Mouse (Mus musculus) liver, embryonic 14.5 days (tissue): ENCODE results near the gene Smtnl2. TPM values are rescaled to one million over a fixed set of nuclear protein-coding genes. Genes with fewer than 3 reads are reported as not detected.

Experiments used
- ATAC-seq: fragments of 200-750 bp; cut with Nextera tagmentation; 2 replicates; pipeline ENCODE4 v1.8.0; 2017; ENCODE audit warnings: moderate number of reproducible peaks, mild to moderate bottlenecking, moderate library complexity; ENCODE audit not compliant: insufficient read depth
- DNase-seq, 3 experiments: peaks; one replicate each; pipeline ENCODE4 v3.0.0-alpha.2; 2012 to 2013; ENCODE audit warnings: low read depth in 3 of 3, low spot score in 3 of 3
- H3K27ac ChIP-seq: fragments of 300-500 bp; sonication (generic); 2 replicates; pipeline ENCODE4 v1.5.1; 2014; ENCODE audit warnings: moderate library complexity, mild to moderate bottlenecking, control low read depth, inconsistent platforms
- H3K27me3 ChIP-seq: fragments of 300-500 bp; sonication (generic); 2 replicates; pipeline ENCODE4 v1.6.1; 2014; ENCODE audit warnings: mild to moderate bottlenecking, low read length, moderate library complexity; ENCODE audit not compliant: control insufficient read depth, insufficient read depth
- H3K36me3 ChIP-seq: fragments of 300-500 bp; sonication (generic); replicated peaks from 2 replicates; pipeline ENCODE4 v1.6.1; 2014; ENCODE audit warnings: low read depth; ENCODE audit not compliant: control insufficient read depth, insufficient read depth
- H3K4me1 ChIP-seq, 2 experiments: fragments of 200-500 bp in 1 of 2; fragments of 300-500 bp in 1 of 2; sonication (generic) in 1 of 2; replicated peaks; 2 replicates each; pipeline ENCODE4 v1.6.1; 2012 to 2014; ENCODE audit warnings: antibody characterized with exemption in 1 of 2, inconsistent platforms in 1 of 2, low read length in 1 of 2; ENCODE audit not compliant: control insufficient read depth in 2 of 2, insufficient read depth in 2 of 2
- H3K4me2 ChIP-seq: fragments of 300-500 bp; sonication (generic); 2 replicates; pipeline ENCODE4 v1.6.1; 2014; ENCODE audit warnings: low read depth, mild to moderate bottlenecking, control low read depth, moderate library complexity
- H3K4me3 ChIP-seq, 2 experiments: fragments of 200-500 bp in 1 of 2; fragments of 300-500 bp in 1 of 2; sonication (generic) in 1 of 2; 2 replicates each; pipeline ENCODE4 v1.5.1; 2012 to 2014; ENCODE audit warnings: low read depth in 2 of 2, low read length in 2 of 2, mild to moderate bottlenecking in 2 of 2, control low read depth in 1 of 2, inconsistent platforms in 1 of 2, moderate library complexity in 1 of 2; ENCODE audit not compliant: insufficient read depth in 1 of 2
- H3K9ac ChIP-seq: fragments of 300-500 bp; sonication (generic); replicated peaks from 2 replicates; pipeline ENCODE4 v1.6.1; 2014; ENCODE audit warnings: mild to moderate bottlenecking, control low read depth, moderate library complexity
- H3K9me3 ChIP-seq: fragments of 300-500 bp; sonication (generic); 2 replicates; pipeline ENCODE4 v1.6.1; 2016; ENCODE audit warnings: low read length, mixed read lengths; ENCODE audit not compliant: control insufficient read depth
- CTCF ChIP-seq: IDR thresholded peaks from 2 replicates; pipeline ENCODE4 v1.5.1; 2016; ENCODE audit warnings: antibody characterized with exemption, low read depth, control low read depth
- EP300 ChIP-seq: IDR thresholded peaks from 2 replicates; pipeline ENCODE4 v1.6.1; 2016; ENCODE audit warnings: antibody characterized with exemption, low read depth
- WGBS: fragments of 180-500 bp; shearing (Covaris S2); extraction: QIAGEN DNeasy Blood & Tissue Kit; methylation state at CpG from one replicate; pipeline ENCODE4 v1.1.7; 2014; ENCODE audit not compliant: insufficient replicate concordance; 5-methylcytosine and 5-hydroxymethylcytosine counted together
- polyA plus RNA-seq, 2 experiments: library from polyadenylated mRNA; depleted of rRNA in 1 of 2; stranded (reverse) in 1 of 2; unstranded in 1 of 2; fragments of >200 nt; fragmentation: Nextera tagmentation in 1 of 2; extraction: Ambion mirVana in 1 of 2; gene quantifications; 2 replicates each; pipeline versions ENCODE4 v1.2.1 to v1.2.3; 2012 to 2014

Smtnl2 gene
- polyA plus RNA-seq, 2 experiments: 0.86 to 1.3 TPM

GRCm38 (mm10) chr11:72376562-72376961, 35.0 kb downstream of the Smtnl2 start:
- WGBS: 50% methylated on average over 2 of the region's 2 CpGs
- Histone ChIP-seq H3K4me1 (no peaks in the 10 kb centered on the region), H3K27ac (no peak overlapping the region), H3K36me3 (no peaks in the 10 kb centered on the region), H3K27me3 (no peaks in the 10 kb centered on the region), H3K9ac (no peak overlapping the region), H3K9me3 (no peaks in the 10 kb centered on the region), H3K4me3 (no peak overlapping the region), H3K4me2 (no peak overlapping the region)
- no peak for DNase-seq
- TF ChIP-seq EP300: no peak
- TF ChIP-seq CTCF: no peak
- no peak for ATAC-seq

- DNase-seq: no peak
- H3K27me3 ChIP-seq: no peaks in the 10 kb centered on the region; the same call in 1 of the 2 replicates
- H3K9ac ChIP-seq: no peak overlapping the region
- H3K36me3 ChIP-seq: no peaks in the 10 kb centered on the region
- H3K27ac ChIP-seq: no peak overlapping the region
- H3K9me3 ChIP-seq: no peaks in the 10 kb centered on the region
- TF ChIP-seq CTCF (peak; percentile 7; the same call in 1 of the 2 replicates), EP300 (no peak)
- no peak overlapping the region for H3K4me2 ChIP-seq
- WGBS: 20% methylated on average over 12 of the region's 12 CpGs
- H3K4me3 ChIP-seq: no peak overlapping the region
- H3K4me1 ChIP-seq: no peaks in the 10 kb centered on the region
- no peak for ATAC-seq
These were observed 41.4 kb downstream of the Smtnl2 start for GRCm38 (mm10) chr11:72369904-72370672.

GRCm38 (mm10) chr11:72367934-72368674, 43.4 kb downstream of the Smtnl2 start:
- Histone ChIP-seq H3K9ac (no peak overlapping the region), H3K27ac (no peak overlapping the region), H3K4me1 (no peaks in the 10 kb centered on the region), H3K4me2 (no peak overlapping the region), H3K27me3 (no peaks in the 10 kb centered on the region; the same call in 1 of the 2 replicates), H3K4me3 (no peak overlapping the region), H3K36me3 (no peaks in the 10 kb centered on the region), H3K9me3 (no peaks in the 10 kb centered on the region)
- ATAC-seq: no peak
- DNase-seq: no peak
- WGBS: 49% methylated on average over 11 of the region's 11 CpGs
- TF ChIP-seq CTCF (no peak), EP300 (no peak)

- DNase-seq (no peak), ATAC-seq (no peak)
- Histone ChIP-seq H3K36me3 (no peaks in the 10 kb centered on the region), H3K4me3 (no peak overlapping the region), H3K27ac (no peak overlapping the region), H3K9me3 (no peaks in the 10 kb centered on the region), H3K9ac (no peak overlapping the region), H3K4me1 (no peaks in the 10 kb centered on the region), H3K4me2 (no peak overlapping the region), H3K27me3 (peaks cover 4% of the 10 kb centered on the region; the same call in 1 of the 2 replicates)
- 59% methylated on average over 9 of the region's 9 CpGs for WGBS
- no peak for TF ChIP-seq CTCF
- TF ChIP-seq EP300: no peak
These were observed 45.4 kb downstream of the Smtnl2 start for GRCm38 (mm10) chr11:72366126-72366525.

GRCm38 (mm10) chr11:72364526-72364925, 47.0 kb downstream of the Smtnl2 start:
- H3K9ac ChIP-seq: no peak overlapping the region

More at GRCm38 (mm10) chr11:72364526-72364925, 47.0 kb downstream of the Smtnl2 start:
- ATAC-seq (no peak), DNase-seq (no peak)
- H3K4me2 ChIP-seq: no peak overlapping the region
- no peaks in the 10 kb centered on the region for H3K9me3 ChIP-seq
- H3K4me1 ChIP-seq: no peaks in the 10 kb centered on the region
- TF ChIP-seq CTCF: no peak
- no peak for TF ChIP-seq EP300
- H3K36me3 ChIP-seq: no peaks in the 10 kb centered on the region
- H3K4me3 ChIP-seq: no peak overlapping the region
- peaks cover 4% of the 10 kb centered on the region; the same call in 1 of the 2 replicates for H3K27me3 ChIP-seq
- WGBS: 68% methylated on average over 5 of the region's 5 CpGs
- H3K27ac ChIP-seq: no peak overlapping the region
